Mouse (Mus musculus) MN1 (cell line): ENCODE data around the gene Scarb1.
A peak's percentile ranks its signal among the peaks of the same experiment; 100 is the strongest.

ENCODE experiments used
- DNase-seq: peaks from one replicate; pipeline ENCODE4 v3.0.0-alpha.2; 2016; ENCODE audit warnings: low spot score

Scarb1 gene

DNA sequence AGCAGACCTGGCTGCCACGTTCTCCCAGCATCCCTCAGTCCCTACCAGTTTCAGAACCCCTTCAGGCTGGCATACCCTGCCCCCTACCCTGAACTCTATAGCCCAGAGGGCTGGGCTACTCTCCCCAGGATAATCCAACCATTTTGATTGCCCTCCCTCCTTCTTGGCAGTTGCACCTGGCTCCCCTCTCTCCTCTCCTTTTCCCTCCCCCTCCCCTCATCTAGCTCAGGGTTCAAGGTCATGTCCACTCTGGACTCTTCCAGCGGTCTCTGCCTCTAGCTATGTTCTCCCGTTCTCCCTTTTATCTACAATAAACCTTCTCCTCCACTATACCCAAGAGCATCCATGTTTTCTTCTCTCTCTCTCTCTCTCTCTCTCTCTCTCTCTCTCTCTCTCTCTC lies 9.1 kb downstream of the Scarb1 start:
- DNase-seq = no peak

GRCm38 (mm10) chr5:125331094-125331493 lies 9.8 kb downstream of the Scarb1 start:
- no peak for DNase-seq

GRCm38 (mm10) chr5:125330656-125331055 lies 10.2 kb downstream of the Scarb1 start:
- DNase-seq = no peak

DNA sequence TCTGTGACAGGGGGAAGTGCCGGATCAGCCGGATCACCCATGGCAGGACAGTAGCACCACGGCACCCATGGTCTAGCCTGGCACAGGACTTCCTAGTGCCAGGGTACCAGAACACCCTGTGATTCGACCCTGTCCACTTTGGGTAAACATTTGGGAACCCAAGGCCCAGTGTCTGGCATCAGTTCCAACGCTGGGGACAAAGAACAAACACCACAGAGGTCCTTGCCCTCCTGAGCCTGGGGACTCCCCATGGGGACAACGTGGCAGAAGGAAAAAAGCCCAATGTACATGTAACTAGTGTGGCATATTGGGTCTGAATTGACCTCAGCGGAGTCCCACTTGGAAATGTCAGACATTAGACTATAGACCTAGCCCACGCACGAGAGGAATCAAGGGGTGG lies 10.7 kb downstream of the Scarb1 start:
- DNase-seq = no peak

GRCm38 (mm10) chr5:125327596-125328385 lies 13.1 kb downstream of the Scarb1 start:
- DNase-seq = no peak

DNA sequence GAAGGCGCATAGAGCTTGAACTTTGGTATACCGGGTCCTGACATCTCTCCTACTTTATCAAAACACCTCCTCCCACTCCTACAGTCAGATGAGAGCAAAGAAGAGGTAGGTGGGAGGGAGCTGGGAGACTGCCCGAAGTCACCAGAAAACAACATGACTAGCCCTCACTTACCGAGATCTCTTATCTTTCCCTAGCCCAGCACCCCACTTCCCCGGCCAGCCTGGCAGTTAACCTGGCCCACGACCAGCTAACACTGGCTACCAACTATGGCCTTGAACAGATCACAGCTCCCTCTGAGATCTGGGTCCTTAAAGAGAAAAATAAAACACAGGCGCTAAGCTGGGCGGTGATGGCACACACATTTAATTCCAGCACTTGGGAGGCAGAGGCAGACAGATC lies 14.5 kb downstream of the Scarb1 start:
- DNase-seq = no peak

DNA sequence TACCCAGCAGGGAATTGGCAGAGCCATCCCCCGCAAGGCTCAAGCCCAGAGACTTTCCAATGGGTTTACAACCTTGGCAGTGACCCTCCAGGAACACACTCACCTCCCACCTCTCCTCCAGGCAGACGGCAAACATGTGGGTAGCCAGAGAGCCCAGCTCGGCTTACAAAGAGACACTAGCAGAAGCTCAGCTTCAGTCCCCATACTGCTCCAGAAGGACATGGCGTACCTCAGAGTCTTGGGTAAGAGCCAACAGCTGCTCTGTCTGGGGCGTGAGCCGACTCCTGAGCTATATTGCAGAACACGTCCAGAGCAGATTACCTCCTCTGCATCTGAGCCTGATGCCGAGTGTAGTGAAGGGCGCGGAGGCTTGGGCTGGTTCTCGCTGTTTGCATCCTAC lies 15.0 kb downstream of the Scarb1 start:
- DNase-seq = peak; percentile 75

DNA sequence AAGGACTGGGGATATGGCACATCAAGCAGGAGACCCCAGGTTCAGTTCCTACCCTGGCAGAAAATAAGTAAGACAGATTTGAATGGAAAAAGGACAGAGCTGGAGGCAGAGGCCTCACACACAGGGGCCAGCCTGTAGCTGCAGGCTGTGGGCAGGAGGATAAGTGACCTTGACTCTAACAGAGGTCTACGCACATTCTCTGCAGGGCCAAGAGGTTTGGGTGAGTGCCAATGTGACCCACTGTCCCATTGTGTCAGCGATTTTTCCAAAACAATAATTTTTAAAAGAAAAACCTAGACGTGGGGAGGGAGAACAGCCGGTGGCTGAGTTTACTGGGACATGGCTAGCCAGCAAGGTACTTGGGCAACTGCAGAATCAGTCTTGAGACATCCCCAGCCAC lies 15.6 kb downstream of the Scarb1 start:
- DNase-seq = no peak

- DNase-seq = no peak
These were observed 16.9 kb downstream of the Scarb1 start for GRCm38 (mm10) chr5:125323939-125324480.

DNA sequence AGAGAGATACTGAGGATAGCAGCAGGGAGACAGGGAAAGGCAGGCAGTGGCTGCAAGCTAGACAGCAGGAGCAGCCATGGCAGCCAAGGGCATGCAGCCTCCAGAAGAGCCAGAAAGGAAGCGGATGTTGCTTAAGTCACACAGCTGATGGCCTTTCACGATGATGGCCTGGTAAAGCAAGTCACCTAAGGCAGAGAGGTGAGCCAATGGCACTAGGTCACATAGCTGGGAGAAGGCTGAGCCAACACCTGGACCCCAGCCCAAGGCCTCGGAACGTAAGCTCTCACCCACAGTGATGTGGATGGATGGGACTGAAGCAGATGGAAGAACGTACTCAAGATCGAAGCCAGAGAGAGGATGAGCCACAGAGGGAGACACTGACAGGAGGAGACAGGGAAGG lies 17.8 kb downstream of the Scarb1 start:
- no peak for DNase-seq

DNA sequence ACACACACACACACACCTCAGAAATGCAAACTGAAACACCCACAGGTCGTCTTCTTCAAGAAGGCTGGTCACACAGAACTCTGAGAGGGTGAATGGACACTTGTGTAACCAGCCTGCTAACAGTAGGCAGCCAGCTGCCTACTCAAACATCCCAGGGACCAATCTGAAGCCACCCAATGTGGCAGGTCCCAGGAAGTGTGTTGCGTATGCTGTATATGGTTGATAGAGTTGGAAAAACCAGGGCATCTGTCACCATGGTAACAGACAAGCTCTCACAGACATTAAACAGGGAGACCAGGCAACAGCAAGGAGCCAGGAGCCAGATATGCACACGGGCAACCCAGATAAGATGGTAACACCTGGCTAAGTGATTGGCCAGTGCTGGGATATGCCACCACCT lies 19.1 kb downstream of the Scarb1 start:
- DNase-seq = peak; percentile 74

DNA sequence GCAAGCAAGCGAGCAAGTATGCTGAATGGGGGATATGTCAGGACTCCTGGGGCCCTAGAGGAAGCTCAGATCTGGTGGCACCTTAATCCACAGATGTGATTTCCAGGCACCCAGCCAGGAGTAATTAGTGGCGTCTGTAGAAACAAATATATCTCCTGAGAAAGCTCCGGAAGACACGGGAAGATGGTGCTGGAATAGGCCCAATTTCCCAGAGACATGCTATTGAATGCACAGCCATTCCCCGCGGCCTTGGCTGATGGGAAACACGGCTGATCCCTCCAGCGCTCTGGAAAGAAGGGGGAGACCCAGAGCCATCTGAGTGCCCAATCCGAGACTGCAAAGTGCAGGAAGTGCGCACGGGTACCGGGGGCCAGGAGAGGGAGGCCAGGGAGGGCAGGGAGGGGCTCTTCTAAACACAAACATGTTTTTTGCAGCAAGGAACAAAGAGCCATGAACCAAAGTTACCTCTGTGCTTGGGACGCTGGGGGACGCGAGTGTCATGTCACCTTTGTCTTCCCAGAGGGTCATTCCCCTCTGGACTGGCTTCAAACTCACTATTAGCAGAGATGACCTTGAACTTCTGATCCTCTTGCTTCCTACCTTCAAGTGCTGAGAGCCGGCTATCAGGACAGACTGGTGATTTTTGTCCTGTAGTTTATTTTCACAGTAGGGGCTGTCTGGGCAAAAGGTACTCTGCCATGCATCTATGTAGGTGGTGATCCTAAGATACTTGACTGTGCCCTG lies 21.7 kb downstream of the Scarb1 start:
- DNase-seq = peak; percentile 96

DNA sequence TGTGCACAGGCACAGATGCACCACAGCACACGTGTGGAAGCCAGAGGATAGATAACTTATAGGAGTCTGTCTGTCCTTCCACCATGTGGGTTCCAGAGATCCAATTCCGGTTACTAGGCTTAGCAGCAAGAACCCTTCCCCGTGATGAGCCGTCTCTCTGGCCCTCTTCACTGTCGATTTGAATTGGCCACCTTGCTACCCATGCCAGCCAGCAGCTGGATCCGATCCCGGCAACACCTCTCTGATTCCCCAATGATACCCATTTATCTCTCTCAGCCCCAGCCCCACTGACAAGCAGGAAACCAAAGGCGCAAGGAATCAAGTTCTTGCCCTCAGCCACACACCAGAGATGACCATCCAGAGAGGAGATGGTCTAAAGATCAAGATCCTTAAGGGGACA lies 22.9 kb downstream of the Scarb1 start:
- no peak for DNase-seq

GRCm38 (mm10) chr5:125317296-125317695 lies 23.6 kb downstream of the Scarb1 start:
- DNase-seq = no peak

DNA sequence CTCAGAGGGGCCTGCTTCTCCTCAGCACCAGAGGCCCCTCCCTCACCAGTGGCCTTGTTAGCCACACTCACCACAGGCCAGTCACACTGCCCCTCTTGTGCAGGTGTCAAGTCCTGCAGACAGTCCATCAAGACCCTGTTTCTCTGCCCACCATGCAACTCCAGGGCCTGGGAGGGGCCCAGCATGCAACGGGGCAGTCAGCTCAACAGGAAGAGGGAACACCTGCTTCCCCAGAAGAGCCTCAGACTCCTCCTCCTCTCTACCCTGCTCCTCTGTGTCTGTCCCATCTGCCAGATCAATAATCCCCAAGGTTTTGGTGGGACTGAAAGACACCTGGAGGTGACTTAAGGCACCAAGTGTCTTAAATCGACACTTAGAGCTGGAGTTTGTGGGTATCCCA lies 24.1 kb downstream of the Scarb1 start:
- no peak for DNase-seq

DNA sequence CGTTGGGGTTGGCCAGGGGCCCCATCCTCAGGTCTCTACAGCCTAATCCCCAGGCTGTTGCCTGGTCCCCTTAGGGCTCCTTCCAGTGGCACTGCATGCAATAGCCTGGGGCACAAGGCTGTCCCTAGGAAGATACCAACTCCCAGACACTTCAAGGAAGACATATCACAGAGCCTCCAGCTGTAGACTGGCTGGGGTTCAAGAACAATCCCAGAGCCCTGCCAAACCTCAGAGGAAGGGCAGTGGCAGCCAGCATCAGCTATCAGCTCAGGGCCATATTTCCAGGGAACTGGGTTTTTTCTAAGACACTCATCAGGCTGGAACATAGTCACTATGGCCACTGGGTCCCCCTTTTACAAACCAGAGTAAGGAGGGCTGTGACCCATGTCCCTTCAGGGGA lies 25.8 kb downstream of the Scarb1 start:
- no peak for DNase-seq

DNA sequence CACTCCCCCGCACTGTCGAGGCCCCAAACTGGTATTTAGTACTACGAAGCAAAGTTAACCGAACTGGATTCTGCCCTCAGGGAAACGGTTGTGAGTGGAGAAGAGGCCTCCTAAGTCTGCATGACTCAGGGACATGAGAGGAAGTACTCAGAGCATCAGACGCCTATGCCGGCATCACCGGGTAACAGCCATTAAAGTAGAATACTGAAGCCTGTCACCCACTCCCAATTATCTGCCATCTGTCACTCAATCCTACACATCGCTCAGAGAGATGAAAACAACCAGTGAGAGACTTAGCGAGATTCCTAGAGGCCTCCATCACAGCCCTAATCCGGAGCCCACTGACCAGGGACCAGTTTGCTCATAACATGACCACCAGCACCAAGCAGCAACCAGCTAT lies 26.9 kb downstream of the Scarb1 start:
- DNase-seq = no peak

DNA sequence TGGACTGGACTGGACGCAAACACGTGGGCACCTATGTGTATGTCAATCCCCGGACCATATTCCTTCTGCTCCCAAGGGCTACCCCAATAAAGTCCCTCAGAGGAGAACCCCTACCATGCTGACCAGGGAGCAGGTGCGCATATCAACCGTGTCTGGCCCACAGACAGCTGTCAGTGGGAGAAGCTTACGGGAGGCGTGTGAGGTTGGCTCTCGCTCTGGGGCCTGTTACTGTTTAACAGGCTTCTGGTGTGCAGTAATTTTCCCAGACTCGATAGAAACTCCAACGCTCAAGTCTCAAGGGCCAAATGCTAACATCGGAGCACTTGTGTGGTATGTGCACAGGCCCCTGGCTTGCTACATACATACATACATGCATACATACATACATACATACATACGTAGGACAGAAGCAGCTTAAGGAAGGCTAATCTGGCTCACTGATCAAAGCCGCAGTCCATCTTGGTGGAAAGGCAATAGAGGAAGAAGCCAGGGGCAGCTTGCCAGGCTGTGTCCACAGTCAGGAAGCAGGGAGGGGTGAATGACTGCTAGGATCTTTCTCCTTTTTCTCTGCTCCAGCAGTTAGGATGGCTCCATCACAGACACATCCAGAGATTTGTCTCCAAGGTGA lies 27.8 kb downstream of the Scarb1 start:
- no peak for DNase-seq

GRCm38 (mm10) chr5:125310986-125311385 lies 29.9 kb downstream of the Scarb1 start:
- DNase-seq = no peak

DNA sequence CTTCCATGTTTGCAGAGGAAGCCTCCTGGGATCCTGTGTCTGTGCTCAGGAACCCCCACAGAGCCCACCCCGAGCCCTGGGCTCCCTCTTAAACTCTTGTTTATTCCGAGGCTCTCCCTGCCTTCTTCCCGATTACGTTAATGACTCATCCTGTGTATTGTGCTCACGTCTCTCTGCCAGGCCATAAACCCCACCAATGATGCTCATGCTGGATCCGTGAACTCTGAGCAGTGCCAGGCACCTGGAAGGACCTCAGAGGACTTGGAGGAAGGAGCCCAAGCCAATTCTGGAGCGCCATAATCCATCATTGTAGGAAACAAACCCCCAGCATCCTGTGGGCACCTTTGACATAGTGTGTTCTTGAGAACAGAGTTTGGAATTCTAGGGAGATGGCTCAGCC lies 31.7 kb downstream of the Scarb1 start:
- DNase-seq = no peak

- DNase-seq = no peak
These were observed 34.1 kb downstream of the Scarb1 start for GRCm38 (mm10) chr5:125306824-125307223.

GRCm38 (mm10) chr5:125306372-125306771 lies 34.5 kb downstream of the Scarb1 start:
- DNase-seq = no peak
